ENCODE assay signal across 16 mouse cellular contexts in the genomic region with DNA sequence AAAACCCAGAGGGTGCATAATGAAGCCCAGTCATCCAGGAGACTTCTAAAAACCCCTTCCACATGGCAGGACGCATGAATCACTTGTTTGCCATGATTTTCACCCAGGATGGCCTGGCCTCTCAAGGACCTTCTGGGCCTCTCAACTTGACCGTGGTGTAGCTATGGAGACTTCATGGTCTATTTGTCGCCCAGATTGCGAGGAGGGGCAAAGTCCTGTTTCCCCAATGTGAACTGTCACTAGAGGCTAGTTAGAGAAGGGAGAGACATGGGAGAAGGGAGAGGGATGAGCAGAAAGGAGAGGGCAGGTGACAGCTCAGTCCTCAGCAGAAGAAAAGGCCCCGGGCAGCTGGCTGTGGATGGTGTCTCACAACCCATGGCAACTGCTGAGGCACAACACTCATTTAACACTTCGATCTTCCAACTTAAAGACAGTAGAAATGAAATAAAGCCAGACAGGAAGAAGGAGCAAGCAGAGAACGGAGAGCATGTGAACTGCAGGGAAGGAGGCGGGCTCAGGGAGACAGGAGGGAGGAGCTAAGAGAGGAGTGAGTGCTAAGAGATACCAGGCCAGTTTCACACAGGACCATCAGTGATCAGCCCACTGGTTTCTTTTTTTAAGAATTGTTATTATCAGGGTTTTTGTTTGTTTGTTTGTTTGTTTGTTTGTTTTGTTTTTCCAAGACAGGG. TPM values are rescaled to one million over a fixed set of nuclear protein-coding genes. Genes with fewer than 3 reads are reported as not detected.
A peak's percentile ranks its signal among the peaks of the same experiment; 100 is the strongest.
DNase-seq lines count a peak whose midpoint lies in the region; ATAC-seq and TF ChIP-seq lines count a peak whose summit lies in the region.
"Had no signal": no experiment of that assay in that cellular context is flagged by ENCODE, and none has a peak within 500 bp of the region (broad histone marks: within the 10 kb centered on the region; RNA-seq: fewer than 3 reads in every experiment).

No protein-coding gene starts in this region.

- no peak overlapping the region for H3K9ac ChIP-seq in midbrain, postnatal 0 days (replicated peaks; ENCODE audit: low read length, poor library complexity, severe bottlenecking)
- H3K9ac ChIP-seq: heart, embryonic 15.5 days had no signal

- H3K4me2 ChIP-seq in midbrain, postnatal 0 days (ENCODE audit: low read depth, low read length, poor library complexity, severe bottlenecking), result no peak overlapping the region
- H3K4me2 ChIP-seq: heart, embryonic 15.5 days; midbrain, embryonic 11.5 days had no signal

- DNase-seq in kidney, postnatal 25 days, result peak; percentile 45 to 73
- peak; percentile 35 for DNase-seq in yolk sac, embryonic 10.5 days (ENCODE audit: low spot score)
- DNase-seq in midbrain, postnatal 0 days (ENCODE audit: low spot score), result no peak
- DNase-seq in right cerebral cortex, postnatal 10 days (ENCODE audit: low spot score in 2 of 2), result no peak
- DNase-seq: embryo, embryonic 11 days; right cerebral cortex, adult 18-20 months had no signal

- ATAC-seq in megakaryocyte, adult 5-6 weeks (ENCODE audit: poor library complexity, severe bottlenecking), result no peak
- peak; percentile 97 for ATAC-seq in erythroblast, adult 5-6 weeks (replicated peaks; ENCODE audit: low FRiP score, poor library complexity, severe bottlenecking)
- no peak for ATAC-seq in midbrain, postnatal 0 days (ENCODE audit: low FRiP score)
- ATAC-seq: CD4-positive, CD25-positive, alpha-beta regulatory T cell, adult 4 months had no signal

- no peak overlapping the region for H3K27ac ChIP-seq in midbrain, postnatal 0 days (ENCODE audit: low read depth, low read length)
- H3K27ac ChIP-seq: forebrain, embryonic 10.5 days; heart, embryonic 15.5 days had no signal

- TF ChIP-seq CTCF in midbrain, postnatal 0 days (IDR thresholded peaks at IDR 0.05), result no peak

- H3K4me3 ChIP-seq in megakaryocyte, embryonic 14.5 days (replicated peaks), result peak overlapping the region; percentile 70
- H3K4me3 ChIP-seq in midbrain, postnatal 0 days (ENCODE audit: low read depth, low read length), result no peak overlapping the region
- H3K4me3 ChIP-seq: forebrain, embryonic 10.5 days; heart, embryonic 15.5 days had no signal

- peaks cover 7% of the 10 kb centered on the region for H3K36me3 ChIP-seq in megakaryocyte, embryonic 14.5 days (replicated peaks; ENCODE audit: low read length)
- no peaks in the 10 kb centered on the region for H3K36me3 ChIP-seq in midbrain, postnatal 0 days (ENCODE audit: insufficient read depth, low read length)
- H3K36me3 ChIP-seq: forebrain, embryonic 10.5 days; heart, embryonic 15.5 days had no signal

- peaks cover 20% of the 10 kb centered on the region for H3K4me1 ChIP-seq in megakaryocyte, embryonic 14.5 days
- H3K4me1 ChIP-seq in midbrain, postnatal 0 days (ENCODE audit: insufficient read depth, low read length), result no peaks in the 10 kb centered on the region
- H3K4me1 ChIP-seq: heart, embryonic 15.5 days had no signal

- 53% methylated on average over 8 of the region's 8 CpGs for WGBS in midbrain, postnatal 0 days

- H3K9me3 ChIP-seq in megakaryocyte, embryonic 14.5 days, result no peaks in the 10 kb centered on the region
- no peaks in the 10 kb centered on the region for H3K9me3 ChIP-seq in midbrain, postnatal 0 days (ENCODE audit: low read length)
- H3K9me3 ChIP-seq: forebrain, embryonic 10.5 days; heart, embryonic 15.5 days had no signal

- no peaks in the 10 kb centered on the region for H3K27me3 ChIP-seq in megakaryocyte, embryonic 14.5 days (replicated peaks)
- H3K27me3 ChIP-seq in midbrain, postnatal 0 days (ENCODE audit: insufficient read depth, low read length), result no peaks in the 10 kb centered on the region
- H3K27me3 ChIP-seq: heart, embryonic 15.5 days had no signal

RNA-seq across cellular contexts. Expression of a gene that starts 14.7 kb away (rescaled TPM):
- 227 and 1,046 TPM in 2 replicates for polyA plus RNA-seq in megakaryocyte, embryonic 14.5 days (2012; ENCODE audit: insufficient read depth, low replicate concordance)
- total RNA-seq in megakaryocyte, adult 5-6 weeks (2015), result 5.8 and 7.1 TPM in 2 replicates
- 5.6 and 7.6 TPM in 2 replicates for total RNA-seq in megakaryocyte, adult 5-6 weeks (2017)
- total RNA-seq in erythroblast, adult 5-6 weeks (2015; ENCODE audit: low replicate concordance), result 45.1 and 78.6 TPM in 2 replicates
- 29.3 and 49.9 TPM in 2 replicates for total RNA-seq in erythroblast, adult 5-6 weeks (2017; ENCODE audit: low replicate concordance)
- total RNA-seq in midbrain, postnatal 0 days (2014; rRNA removed), result not detected in 2 replicates
- polyA plus RNA-seq in midbrain, postnatal 0 days (2015; fragmentation: Nextera tagmentation; extraction: Ambion mirVana), result not detected in 2 replicates
- polyA plus RNA-seq: liver, adult 2 months had no signal

RNA-seq across cellular contexts. Expression of a gene that starts 25.8 kb away (rescaled TPM):
- 0.94 TPM in 1 of 2 replicates, not detected in the other for polyA plus RNA-seq in megakaryocyte, embryonic 14.5 days (2012; ENCODE audit: insufficient read depth, low replicate concordance)
- not detected in 2 replicates for total RNA-seq in megakaryocyte, adult 5-6 weeks (2015)
- total RNA-seq in megakaryocyte, adult 5-6 weeks (2017), result not detected in 2 replicates
- not detected in 2 replicates for total RNA-seq in erythroblast, adult 5-6 weeks (2015; ENCODE audit: low replicate concordance)
- total RNA-seq in erythroblast, adult 5-6 weeks (2017; ENCODE audit: low replicate concordance), result not detected in 2 replicates
- 2.4 TPM in 1 of 2 replicates, not detected in the other for total RNA-seq in midbrain, postnatal 0 days (2014; rRNA removed)
- 0.81 and 1.1 TPM in 2 replicates for polyA plus RNA-seq in midbrain, postnatal 0 days (2015; fragmentation: Nextera tagmentation; extraction: Ambion mirVana)
- total RNA-seq: gastrocnemius, adult 8-10 months; liver, adult 2 months had no signal
- polyA plus RNA-seq: CD4-positive, CD25-positive, alpha-beta regulatory T cell, adult 4 months; forebrain, embryonic 10.5 days; liver, adult 2 months; midbrain, embryonic 11.5 days; neural tube, embryonic 11.5 days had no signal

RNA-seq across cellular contexts. Expression of a gene that starts 44.8 kb away (rescaled TPM):
- 0.96 and 16.9 TPM in 2 replicates for polyA plus RNA-seq in megakaryocyte, embryonic 14.5 days (2012; ENCODE audit: insufficient read depth, low replicate concordance)
- 6.4 and 7.5 TPM in 2 replicates for total RNA-seq in megakaryocyte, adult 5-6 weeks (2015)
- total RNA-seq in megakaryocyte, adult 5-6 weeks (2017), result 8.0 and 9.3 TPM in 2 replicates
- total RNA-seq in erythroblast, adult 5-6 weeks (2015; ENCODE audit: low replicate concordance), result 5.0 and 9.0 TPM in 2 replicates
- total RNA-seq in erythroblast, adult 5-6 weeks (2017; ENCODE audit: low replicate concordance), result 2.4 and 6.8 TPM in 2 replicates
- 103 and 111 TPM in 2 replicates for total RNA-seq in midbrain, postnatal 0 days (2014; rRNA removed)
- polyA plus RNA-seq in midbrain, postnatal 0 days (2015; fragmentation: Nextera tagmentation; extraction: Ambion mirVana), result 65.5 and 68.3 TPM in 2 replicates

Comparison
In these comparisons a context has a peak if more than half of its experiments do, and no peak if none do; other contexts are left out.
1. DNase-seq: peak in kidney, postnatal 25 days (2 of 2) and yolk sac, embryonic 10.5 days (single experiment); none in midbrain, postnatal 0 days (single experiment) and right cerebral cortex, postnatal 10 days (0 of 2).
2. RNA of a gene that starts 44.8 kb away (total RNA-seq): 103 to 111 TPM in midbrain, postnatal 0 days; 6.4 to 9.3 TPM in megakaryocyte, adult 5-6 weeks and 2.4 to 9.0 TPM in erythroblast, adult 5-6 weeks; every median in the first group is over 10 times any median in the second.